13 mouse cellular contexts compared by ENCODE assay signal in genomic region chr19:24701716-24702115, GRCm38 (mm10). TPM values are rescaled to one million over a fixed set of nuclear protein-coding genes. Genes with fewer than 3 reads are reported as not detected.
DNase-seq lines count a peak whose midpoint lies in the region; ATAC-seq and TF ChIP-seq lines count a peak whose summit lies in the region.
"Had no signal": no experiment of that assay in that cellular context is flagged by ENCODE, and none has a peak within 500 bp of the region (broad histone marks: within the 10 kb centered on the region; RNA-seq: fewer than 3 reads in every experiment).

No protein-coding gene starts in this region.

- H3K4me2 ChIP-seq in intestine, postnatal 0 days (replicated peaks; ENCODE audit: low read depth), result no peak overlapping the region
- no peak overlapping the region for H3K4me2 ChIP-seq in intestine, embryonic 15.5 days (replicated peaks)
- H3K4me2 ChIP-seq: heart, embryonic 11.5 days; hindbrain, embryonic 15.5 days had no signal

- peak; percentile 22 for DNase-seq in retina, postnatal 1 day
- DNase-seq in retina, embryonic 14.5 days (ENCODE audit: low spot score), result no peak
- DNase-seq in kidney, postnatal 14 days, result peak; percentile 33
- no peak for DNase-seq in gastrocnemius, postnatal 4 days (ENCODE audit: low spot score in 2 of 2)
- DNase-seq in urinary bladder, postnatal 14 days (ENCODE audit: low spot score), result no peak
- DNase-seq: right cerebral cortex, postnatal 14 days; thymus, postnatal 36 days had no signal

- no peaks in the 10 kb centered on the region for H3K27me3 ChIP-seq in intestine, postnatal 0 days (replicated peaks; ENCODE audit: control insufficient read depth, insufficient read depth, low read length)
- H3K27me3 ChIP-seq in intestine, embryonic 15.5 days (replicated peaks), result no peaks in the 10 kb centered on the region
- H3K27me3 ChIP-seq: hindbrain, embryonic 15.5 days had no signal

- no peak for ATAC-seq in intestine, postnatal 0 days
- ATAC-seq in intestine, embryonic 15.5 days, result no peak

- H3K36me3 ChIP-seq in intestine, postnatal 0 days (ENCODE audit: control insufficient read depth, insufficient read depth), result no peaks in the 10 kb centered on the region
- H3K36me3 ChIP-seq in intestine, embryonic 15.5 days, result no peaks in the 10 kb centered on the region
- H3K36me3 ChIP-seq: hindbrain, embryonic 15.5 days had no signal

- no peak overlapping the region for H3K9ac ChIP-seq in intestine, postnatal 0 days (ENCODE audit: low read depth, low read length)
- no peak overlapping the region for H3K9ac ChIP-seq in intestine, embryonic 15.5 days
- H3K9ac ChIP-seq: hindbrain, embryonic 15.5 days had no signal

- H3K9me3 ChIP-seq in intestine, postnatal 0 days (ENCODE audit: control insufficient read depth), result no peaks in the 10 kb centered on the region
- no peaks in the 10 kb centered on the region for H3K9me3 ChIP-seq in intestine, embryonic 15.5 days
- H3K9me3 ChIP-seq: hindbrain, embryonic 15.5 days had no signal

- peak; percentile 60 for TF ChIP-seq CTCF in intestine, postnatal 0 days (IDR thresholded peaks at IDR 0.05; ENCODE audit: low read depth)

- no peak overlapping the region for H3K4me3 ChIP-seq in intestine, postnatal 0 days (ENCODE audit: low read depth, low read length)
- H3K4me3 ChIP-seq in intestine, embryonic 15.5 days (replicated peaks), result no peak overlapping the region
- H3K4me3 ChIP-seq: hindbrain, embryonic 15.5 days had no signal

- H3K27ac ChIP-seq in intestine, postnatal 0 days (ENCODE audit: low read depth, low read length), result no peak overlapping the region
- no peak overlapping the region for H3K27ac ChIP-seq in intestine, embryonic 15.5 days
- H3K27ac ChIP-seq: hindbrain, embryonic 15.5 days; macrophage had no signal

- no peaks in the 10 kb centered on the region for H3K4me1 ChIP-seq in intestine, postnatal 0 days (replicated peaks; ENCODE audit: control insufficient read depth, insufficient read depth, low read length)
- 0 out of 2 replicates have a peak, but pooled peaks cover 2% of the 10 kb centered on the region for H3K4me1 ChIP-seq in intestine, embryonic 15.5 days (replicated peaks)
- H3K4me1 ChIP-seq: hindbrain, embryonic 15.5 days had no signal

- WGBS in intestine, postnatal 0 days, result 71% methylated on average over 8 of the region's 8 CpGs
- 66% methylated on average over 8 of the region's 8 CpGs for WGBS in intestine, embryonic 15.5 days

RNA-seq across cellular contexts. Expression of gene Tmem252, which starts 27.9 kb away (rescaled TPM):
- 9.3 and 11.3 TPM in 2 replicates for polyA plus RNA-seq in intestine, postnatal 0 days (2015; fragmentation: Nextera tagmentation; extraction: Ambion mirVana)
- polyA plus RNA-seq in intestine, embryonic 15.5 days (2015; fragmentation: Nextera tagmentation; extraction: Ambion mirVana), result 4.8 and 5.4 TPM in 2 replicates
- under 1 TPM; 0.10 to 0.21 TPM for total RNA-seq in gastrocnemius, postnatal 4 days (2021)
- total RNA-seq: neutrophil, adult 5-6 weeks had no signal
- polyA plus RNA-seq: macrophage had no signal

Comparison
In these comparisons a context has a peak if more than half of its experiments do, and no peak if none do; other contexts are left out.
1. DNase-seq: peak in retina, postnatal 1 day (single experiment) and kidney, postnatal 14 days (single experiment); none in retina, embryonic 14.5 days (single experiment), gastrocnemius, postnatal 4 days (0 of 2) and urinary bladder, postnatal 14 days (single experiment).